Mouse (Mus musculus) central nervous system, embryonic 18 days (tissue): ENCODE data around the gene Olfr1202. TPM values are rescaled to one million over a fixed set of nuclear protein-coding genes. Genes with fewer than 3 reads are reported as not detected.

Experiments
- polyA plus RNA-seq: library from polyadenylated mRNA; depleted of rRNA; stranded (reverse); fragments of >200 nt; gene quantifications from 2 replicates; pipeline ENCODE4 v1.2.3, GENCODE M21; 2012; rRNA removed

The Olfr1202 gene
- not detected in 2 replicates for polyA plus RNA-seq

DNA sequence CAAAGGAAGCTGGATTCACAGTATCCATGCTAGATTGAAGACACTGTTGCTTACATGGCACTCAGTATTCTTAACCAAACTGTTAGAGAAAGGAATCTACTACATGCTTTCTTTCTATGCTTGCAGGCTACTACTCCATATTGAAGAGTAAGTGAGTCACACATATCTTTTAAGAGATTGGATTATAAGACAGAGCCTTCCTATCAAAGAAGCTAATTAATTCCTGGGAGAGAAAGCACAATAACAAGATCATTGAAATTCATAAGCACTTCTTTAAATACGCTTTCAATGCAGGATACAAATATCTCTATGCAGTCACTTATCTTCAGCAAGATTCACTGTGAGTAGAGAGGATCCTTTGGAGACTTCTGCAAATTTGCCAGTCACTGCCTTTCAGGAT lies at the start of gene Olfr1202:
TSS of gene Olfr1202 (plus strand) at position 301 of the 400 bp plus-strand sequence.

DNA sequence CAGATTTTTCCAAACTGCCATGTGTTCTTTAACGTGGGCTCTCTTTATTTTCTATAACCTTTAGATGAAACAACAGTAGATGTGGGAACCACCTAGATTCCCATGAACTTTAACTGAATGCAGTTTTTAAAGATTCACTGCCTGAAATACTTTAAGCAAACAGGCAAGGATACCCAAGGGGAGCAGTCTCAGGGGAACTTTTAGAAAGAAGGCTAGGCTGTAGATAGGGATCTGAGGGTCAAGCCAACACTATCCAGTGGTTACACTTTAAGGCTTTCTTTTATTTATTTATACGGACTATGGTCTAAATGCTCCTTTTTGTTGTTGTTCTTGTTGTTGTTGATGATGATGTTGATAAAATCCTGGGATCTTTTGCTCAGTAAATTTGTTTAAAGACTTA lies 43.9 kb upstream of the Olfr1202 start, which contains the start of gene Olfr1200:
TSS of gene Olfr1200 (minus strand) at position 101 of the 400 bp plus-strand sequence.

DNA sequence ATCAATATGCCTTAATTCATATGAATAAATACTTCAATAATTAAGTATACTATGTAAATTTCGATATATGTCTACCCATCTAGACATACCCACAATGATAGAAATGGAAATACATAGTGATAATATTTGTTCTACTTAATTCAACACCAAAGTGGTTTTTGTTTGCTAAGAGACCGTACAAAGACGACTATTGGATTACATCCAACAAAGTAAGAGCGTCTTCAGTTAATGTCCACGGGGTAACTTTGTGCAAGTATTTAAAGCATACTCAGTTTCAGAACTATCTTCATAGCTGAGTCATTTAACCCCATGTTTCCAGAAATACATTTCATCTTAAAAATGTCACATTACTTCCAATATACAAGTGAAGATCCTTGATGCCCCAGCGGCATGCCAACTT lies 21.6 kb upstream of the Olfr1202 start, which contains the start of gene Olfr1201:
TSS of gene Olfr1201 (plus strand) at position 301 of the 400 bp plus-strand sequence.

DNA sequence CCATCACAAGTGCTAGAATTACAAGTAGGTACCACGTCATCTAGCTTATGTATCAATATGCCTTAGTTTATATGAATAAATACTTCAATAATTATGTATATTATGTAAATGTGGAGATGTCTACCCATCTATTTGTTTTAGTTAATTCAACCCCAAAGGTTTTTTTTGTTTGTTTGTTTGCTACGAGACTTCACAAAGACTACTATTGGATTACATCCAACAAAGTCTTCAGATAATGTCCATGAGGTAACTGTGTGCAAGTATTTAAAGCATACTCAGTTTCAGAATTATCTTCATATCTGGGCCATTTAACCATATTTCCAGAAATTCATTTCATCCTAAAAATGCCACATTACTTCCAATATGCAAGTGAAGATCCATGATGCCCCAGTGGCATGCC lies 15.1 kb downstream of the Olfr1202 start, which contains the start of gene Olfr1205:
TSS of gene Olfr1205 (plus strand) at position 301 of the 400 bp plus-strand sequence.

DNA sequence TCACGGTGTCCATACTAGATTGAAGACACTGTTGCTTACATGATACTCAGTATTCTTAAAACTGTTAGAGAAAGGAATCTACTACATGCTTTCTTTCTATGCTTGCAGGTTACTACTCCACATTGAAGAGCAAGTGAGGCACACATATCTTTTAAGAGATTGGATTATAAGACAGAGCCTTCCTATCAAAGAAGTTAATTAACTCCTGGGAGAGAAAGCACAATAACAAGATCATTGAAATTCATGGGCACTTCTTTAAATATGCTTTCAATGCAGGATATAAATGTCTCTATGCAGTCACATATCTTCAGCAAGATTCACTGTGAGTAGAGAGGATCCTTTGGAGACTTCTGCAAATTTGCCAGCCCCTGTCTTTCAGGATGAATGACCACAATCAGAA lies 34.7 kb downstream of the Olfr1202 start, which contains the start of gene Olfr1204:
TSS of gene Olfr1204 (plus strand) at position 301 of the 400 bp plus-strand sequence.

DNA sequence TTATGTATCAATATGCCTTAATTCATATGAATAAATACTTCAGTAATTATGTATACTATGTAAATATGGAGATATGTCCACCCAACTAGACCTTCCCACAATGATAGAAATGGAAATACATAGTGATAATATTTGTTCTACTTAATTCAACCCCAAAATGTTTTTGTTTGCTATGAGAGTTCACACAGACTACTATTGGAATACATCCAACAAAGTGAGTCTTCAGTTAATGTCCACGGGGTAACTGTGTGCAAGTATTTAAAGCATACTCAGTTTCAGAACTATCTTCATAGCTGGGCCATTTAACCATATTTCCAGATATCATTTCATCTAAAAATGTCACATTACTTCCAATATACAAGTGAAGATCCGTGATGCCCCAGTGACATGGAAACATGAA lies 48.6 kb downstream of the Olfr1202 start, which contains the start of gene Olfr1206:
TSS of gene Olfr1206 (plus strand) at position 301 of the 400 bp plus-strand sequence.

Other genes starting within 250 kb of the Olfr1202 start
- gene Olfr1189, start 228.0 kb upstream of the Olfr1202 start, polyA plus RNA-seq = not detected in 2 replicates
- not detected in 2 replicates for gene Olfr1191-ps1, start 174.0 kb upstream of the Olfr1202 start, polyA plus RNA-seq
- gene Olfr1192-ps1, start 166.0 kb upstream of the Olfr1202 start, polyA plus RNA-seq = not detected in 2 replicates
- not detected in 2 replicates for gene Olfr1193, start 138.9 kb upstream of the Olfr1202 start, polyA plus RNA-seq
- not detected in 2 replicates for gene Olfr1195, start 125.3 kb upstream of the Olfr1202 start, polyA plus RNA-seq
- gene Olfr1196, start 109.9 kb upstream of the Olfr1202 start, polyA plus RNA-seq = not detected in 2 replicates
- gene Olfr1197, start 82.1 kb upstream of the Olfr1202 start, polyA plus RNA-seq = not detected in 2 replicates
- gene Olfr1198, start 63.1 kb upstream of the Olfr1202 start, polyA plus RNA-seq = not detected in 2 replicates
- not detected in 2 replicates for gene Olfr1199, start 54.0 kb upstream of the Olfr1202 start, polyA plus RNA-seq
- not detected in 2 replicates for gene Olfr1200, start 44.0 kb upstream of the Olfr1202 start, polyA plus RNA-seq
- not detected in 2 replicates for gene Olfr1201, start 21.5 kb upstream of the Olfr1202 start, polyA plus RNA-seq
- not detected in 2 replicates for gene Olfr1205, start 15.2 kb downstream of the Olfr1202 start, polyA plus RNA-seq
- gene Olfr1204, start 34.8 kb downstream of the Olfr1202 start, polyA plus RNA-seq = not detected in 2 replicates
- not detected in 2 replicates for gene Olfr1206, start 48.7 kb downstream of the Olfr1202 start, polyA plus RNA-seq
- gene Olfr1208, start 87.8 kb downstream of the Olfr1202 start, polyA plus RNA-seq = not detected in 2 replicates
- not detected in 2 replicates for gene Olfr1209, start 100.7 kb downstream of the Olfr1202 start, polyA plus RNA-seq
- gene Olfr1211, start 123.6 kb downstream of the Olfr1202 start, polyA plus RNA-seq = not detected in 2 replicates
- not detected in 2 replicates for gene Olfr1212, start 139.5 kb downstream of the Olfr1202 start, polyA plus RNA-seq
- gene Gm13762, start 165.8 kb downstream of the Olfr1202 start, polyA plus RNA-seq = not detected in 2 replicates
- not detected in 2 replicates for gene Olfr1214, start 178.2 kb downstream of the Olfr1202 start, polyA plus RNA-seq
- gene Olfr1215, start 192.5 kb downstream of the Olfr1202 start, polyA plus RNA-seq = not detected in 2 replicates
- gene Olfr1216, start 203.8 kb downstream of the Olfr1202 start, polyA plus RNA-seq = not detected in 2 replicates
- gene Olfr1217, start 217.6 kb downstream of the Olfr1202 start, polyA plus RNA-seq = not detected in 2 replicates
- not detected in 2 replicates for gene Olfr1218, start 246.7 kb downstream of the Olfr1202 start, polyA plus RNA-seq